Mouse (Mus musculus): ENCODE results near the gene Mmab. TPM values are rescaled to one million over a fixed set of nuclear protein-coding genes. Genes with fewer than 3 reads are reported as not detected.

Gene Mmab
- polyA plus RNA-seq, 1 experiment, result 28.3 TPM

GRCm38 (mm10) chr5:114465641-114466040, 21.8 kb upstream of the Mmab start:
- TF ChIP-seq POLR2A (IDR thresholded peaks at IDR 0.05; ENCODE audit: borderline replicate concordance, extremely low read depth, insufficient read depth, insufficient read length, poor library complexity, severe bottlenecking) (no peak), CTCF (IDR thresholded peaks at IDR 0.05; ENCODE audit: borderline replicate concordance, extremely low read depth, insufficient read depth, insufficient read length) (no peak)
- no peak for DNase-seq (ENCODE audit: low read depth)

DNA sequence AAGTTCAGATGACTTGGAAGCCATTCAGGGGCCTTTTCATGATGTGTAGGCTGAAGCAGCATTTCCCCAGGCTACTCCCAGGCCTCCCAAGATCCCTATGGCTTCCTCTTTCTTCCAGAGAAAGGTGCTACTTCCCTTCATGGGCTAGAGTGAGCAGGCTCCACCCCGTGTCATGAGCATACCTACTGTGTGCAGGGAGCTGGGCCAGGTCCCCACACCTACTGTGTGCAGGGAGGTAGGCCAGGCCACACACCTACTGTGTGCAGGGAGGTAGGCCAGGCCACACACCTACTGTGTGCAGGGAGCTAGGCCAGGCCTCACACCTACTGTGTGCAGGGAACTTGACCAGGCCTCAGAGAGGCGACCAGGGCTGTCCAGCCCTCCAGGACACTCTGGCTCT, 20.7 kb upstream of the Mmab start:
- no peak for TF ChIP-seq CTCF (IDR thresholded peaks at IDR 0.05; ENCODE audit: borderline replicate concordance, extremely low read depth, insufficient read depth, insufficient read length)
- TF ChIP-seq POLR2A (IDR thresholded peaks at IDR 0.05; ENCODE audit: borderline replicate concordance, extremely low read depth, insufficient read depth, insufficient read length, poor library complexity, severe bottlenecking), result no peak

GRCm38 (mm10) chr5:114462067-114463040, 18.5 kb upstream of the Mmab start:
- TF ChIP-seq CTCF (IDR thresholded peaks at IDR 0.05; ENCODE audit: borderline replicate concordance, extremely low read depth, insufficient read depth, insufficient read length), result no peak
- TF ChIP-seq POLR2A (IDR thresholded peaks at IDR 0.05; ENCODE audit: borderline replicate concordance, extremely low read depth, insufficient read depth, insufficient read length, poor library complexity, severe bottlenecking), result no peak
- DNase-seq (ENCODE audit: low read depth), result no peak

More for the DNA sequence above, 20.7 kb upstream of the Mmab start:
- no peak for DNase-seq (ENCODE audit: low read depth)

DNA sequence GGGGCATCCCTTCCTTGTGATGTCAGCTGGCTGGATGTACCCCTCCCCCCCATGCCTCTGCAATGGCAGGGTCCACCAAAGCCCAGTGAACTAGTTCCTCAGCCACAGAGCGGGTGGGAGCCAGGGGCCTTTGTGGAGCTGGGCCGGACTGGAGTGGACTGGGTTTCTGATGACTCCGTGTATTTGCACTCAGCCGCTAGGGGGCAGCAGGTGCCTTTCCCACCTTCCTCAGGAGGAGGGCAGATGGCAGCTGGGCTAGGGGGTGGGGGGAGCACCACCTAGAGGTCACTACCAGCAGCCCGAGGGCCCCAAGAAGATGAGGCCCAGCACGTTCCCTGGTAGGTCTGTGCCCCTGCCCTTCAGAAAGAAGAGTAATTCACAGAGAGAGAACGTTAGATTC, 17.4 kb upstream of the Mmab start:
- TF ChIP-seq CTCF (IDR thresholded peaks at IDR 0.05; ENCODE audit: borderline replicate concordance, extremely low read depth, insufficient read depth, insufficient read length) (peak; percentile 85), POLR2A (IDR thresholded peaks at IDR 0.05; ENCODE audit: borderline replicate concordance, extremely low read depth, insufficient read depth, insufficient read length, poor library complexity, severe bottlenecking) (no peak)
- DNase-seq (ENCODE audit: low read depth), result peak; percentile 78

DNA sequence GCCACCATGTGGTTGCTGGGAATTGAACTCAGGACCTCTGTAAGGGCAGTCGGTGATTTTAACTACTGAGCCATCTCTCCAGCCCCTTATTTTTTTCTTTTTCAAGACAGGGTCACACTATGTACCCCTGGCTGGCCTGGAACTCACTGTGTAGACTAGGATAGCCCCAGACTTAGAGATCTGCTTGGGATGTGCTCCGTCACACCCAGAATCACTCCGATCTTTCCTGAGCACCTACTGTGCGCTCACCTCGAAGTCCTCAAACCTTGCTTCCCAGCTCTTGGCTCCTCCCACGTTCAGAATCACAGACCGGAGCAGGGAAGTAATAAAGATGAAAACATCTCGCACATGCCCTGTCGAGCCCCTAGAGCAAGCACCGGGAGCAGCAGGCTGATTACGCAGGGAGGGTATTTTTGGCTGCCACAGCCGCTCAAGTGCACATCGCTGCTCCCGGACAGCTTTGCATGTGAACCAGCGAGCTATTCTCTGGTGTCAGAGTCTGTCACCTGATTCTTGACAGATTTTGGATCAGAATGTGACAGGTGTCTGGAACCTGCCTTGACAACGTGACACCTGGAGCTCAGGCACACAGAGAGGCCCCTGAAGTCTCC, 13.2 kb upstream of the Mmab start:
- DNase-seq (ENCODE audit: low read depth), result peak; percentile 17
- no peak for TF ChIP-seq CTCF (IDR thresholded peaks at IDR 0.05; ENCODE audit: borderline replicate concordance, extremely low read depth, insufficient read depth, insufficient read length)

- DNase-seq (ENCODE audit: low read depth), result peak; percentile 30
- TF ChIP-seq POLR2A (IDR thresholded peaks at IDR 0.05; ENCODE audit: borderline replicate concordance, extremely low read depth, insufficient read depth, insufficient read length, poor library complexity, severe bottlenecking), result no peak
- TF ChIP-seq CTCF (IDR thresholded peaks at IDR 0.05; ENCODE audit: borderline replicate concordance, extremely low read depth, insufficient read depth, insufficient read length), result no peak
These were observed 12.4 kb upstream of the Mmab start for GRCm38 (mm10) chr5:114456287-114456686.

DNA sequence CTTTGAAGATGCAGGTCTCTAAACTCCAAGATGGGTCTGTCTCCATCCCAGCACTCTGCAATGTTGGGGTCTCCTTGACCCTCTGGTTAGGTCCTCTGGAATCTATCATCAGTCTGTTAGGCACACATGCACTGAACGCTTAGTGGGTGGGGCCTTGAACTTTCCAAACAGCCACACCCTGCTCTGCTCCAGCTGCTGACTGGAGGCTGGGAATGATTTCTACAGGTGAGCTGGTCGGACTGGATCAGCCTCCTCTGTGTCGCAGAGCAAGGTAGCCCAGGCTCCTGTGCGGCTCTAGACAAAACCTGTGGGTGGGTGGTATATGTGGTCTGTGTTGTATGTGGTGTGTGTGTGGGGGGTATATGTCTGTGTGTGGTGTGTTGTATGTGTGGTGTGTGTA, 5.2 kb upstream of the Mmab start:
- TF ChIP-seq CTCF (IDR thresholded peaks at IDR 0.05; ENCODE audit: borderline replicate concordance, extremely low read depth, insufficient read depth, insufficient read length), result no peak
- no peak for TF ChIP-seq POLR2A (IDR thresholded peaks at IDR 0.05; ENCODE audit: borderline replicate concordance, extremely low read depth, insufficient read depth, insufficient read length, poor library complexity, severe bottlenecking)
- no peak for DNase-seq (ENCODE audit: low read depth)

DNA sequence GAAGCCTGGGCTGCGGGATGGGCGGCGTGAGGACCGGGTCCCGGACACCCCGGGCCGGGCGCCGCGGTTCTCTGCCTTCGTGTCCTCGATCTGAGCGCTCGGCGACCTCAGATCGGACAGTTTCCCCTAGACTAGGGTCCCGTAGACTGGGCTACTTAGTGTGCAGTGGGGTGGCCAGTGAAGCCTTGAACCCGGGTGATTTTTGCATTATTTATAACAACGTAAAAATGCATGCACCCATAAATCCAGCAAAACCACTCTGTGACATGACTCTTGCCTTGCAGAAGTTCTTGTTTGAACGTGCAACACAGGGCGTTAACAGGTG, 470 bp upstream of the Mmab start:
- TF ChIP-seq CTCF (IDR thresholded peaks at IDR 0.05; ENCODE audit: borderline replicate concordance, extremely low read depth, insufficient read depth, insufficient read length) (no peak), POLR2A (IDR thresholded peaks at IDR 0.05; ENCODE audit: borderline replicate concordance, extremely low read depth, insufficient read depth, insufficient read length, poor library complexity, severe bottlenecking) (no peak)
- no peak for DNase-seq (ENCODE audit: low read depth)

DNA sequence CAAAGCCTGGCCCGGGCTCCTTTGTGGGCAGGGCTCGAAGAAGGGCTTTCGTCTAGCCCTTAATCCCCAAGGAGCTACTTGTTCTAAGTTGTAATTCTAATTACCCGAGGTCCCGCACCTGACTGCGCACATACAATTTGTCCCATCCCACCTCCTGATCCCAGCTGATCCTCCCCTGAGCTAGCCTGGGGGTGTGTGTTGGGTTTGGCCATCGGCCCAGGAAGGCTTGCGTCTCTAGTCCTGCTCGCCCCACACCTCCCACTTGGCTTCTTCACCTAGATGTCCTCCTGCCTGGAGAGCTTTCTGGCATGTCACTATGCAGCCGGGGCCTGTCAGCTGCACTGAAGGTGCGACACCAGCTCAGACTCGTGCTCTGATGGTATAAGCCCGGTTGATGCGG, 8.3 kb downstream of the Mmab start:
- TF ChIP-seq POLR2A (IDR thresholded peaks at IDR 0.05; ENCODE audit: borderline replicate concordance, extremely low read depth, insufficient read depth, insufficient read length, poor library complexity, severe bottlenecking), result no peak
- no peak for TF ChIP-seq CTCF (IDR thresholded peaks at IDR 0.05; ENCODE audit: borderline replicate concordance, extremely low read depth, insufficient read depth, insufficient read length)
- DNase-seq (ENCODE audit: low read depth), result no peak

DNA sequence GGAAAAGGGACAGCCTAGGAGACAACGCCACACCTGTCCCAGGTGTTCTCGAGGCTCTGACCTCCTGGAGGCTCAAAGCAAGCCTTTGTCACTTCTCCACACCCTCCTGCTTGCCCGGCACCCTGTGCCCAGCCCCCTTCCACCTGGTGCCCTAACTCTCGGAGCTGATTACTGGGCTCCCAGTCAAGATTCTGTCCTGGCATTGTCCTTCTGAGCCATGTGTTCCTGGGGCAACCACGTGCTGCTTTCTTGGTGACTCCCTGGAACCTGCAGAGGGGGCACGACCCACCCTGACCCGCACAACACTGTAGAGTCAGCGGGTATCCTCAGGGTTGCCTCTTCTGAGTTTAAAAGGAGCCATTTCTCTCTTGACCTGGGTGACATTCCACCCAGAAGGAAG, 9.5 kb downstream of the Mmab start:
- DNase-seq (ENCODE audit: low read depth), result no peak
- TF ChIP-seq POLR2A (IDR thresholded peaks at IDR 0.05; ENCODE audit: borderline replicate concordance, extremely low read depth, insufficient read depth, insufficient read length, poor library complexity, severe bottlenecking) (no peak), CTCF (IDR thresholded peaks at IDR 0.05; ENCODE audit: borderline replicate concordance, extremely low read depth, insufficient read depth, insufficient read length) (no peak)

DNA sequence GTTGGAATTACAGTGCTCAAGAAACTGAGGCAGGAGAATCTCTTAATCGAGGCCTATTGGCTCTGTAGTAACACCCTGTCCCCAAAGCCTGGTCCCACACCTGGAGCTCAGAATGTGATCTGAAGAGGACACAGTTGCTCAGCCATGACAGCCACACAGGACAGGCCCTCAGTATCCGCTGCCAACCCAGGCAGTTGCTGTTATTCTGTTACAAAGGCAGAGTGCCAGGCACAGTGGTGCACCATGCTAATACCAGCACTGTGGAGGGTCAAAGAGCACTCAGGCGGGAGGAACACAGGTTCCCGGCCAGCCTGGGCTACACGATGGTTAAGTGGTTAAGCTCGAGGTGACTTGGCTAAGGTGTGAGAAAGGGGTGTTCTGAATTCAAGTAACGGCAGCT, 14.1 kb downstream of the Mmab start:
- no peak for TF ChIP-seq POLR2A (IDR thresholded peaks at IDR 0.05; ENCODE audit: borderline replicate concordance, extremely low read depth, insufficient read depth, insufficient read length, poor library complexity, severe bottlenecking)
- no peak for TF ChIP-seq CTCF (IDR thresholded peaks at IDR 0.05; ENCODE audit: borderline replicate concordance, extremely low read depth, insufficient read depth, insufficient read length)
- no peak for DNase-seq (ENCODE audit: low read depth)

DNA sequence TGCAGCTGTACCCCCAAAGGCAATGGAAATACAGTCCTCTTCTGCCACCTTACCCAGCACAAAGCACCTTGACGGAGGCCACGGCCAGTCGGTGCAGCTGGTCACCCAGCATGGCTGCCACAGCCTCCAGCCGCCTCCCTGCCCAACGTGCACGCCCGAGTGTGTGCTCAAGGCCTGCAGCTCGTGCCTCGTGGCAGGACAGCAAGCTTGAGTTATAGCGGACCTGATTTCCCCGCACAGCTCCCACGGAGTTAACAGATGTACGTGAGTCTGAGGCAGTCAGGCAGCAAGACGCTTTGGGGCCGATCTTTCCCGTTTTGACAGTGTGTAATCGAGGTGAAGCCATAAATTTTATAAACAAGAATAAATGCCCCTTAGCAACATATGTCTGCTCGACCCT, 15.2 kb downstream of the Mmab start:
- no peak for DNase-seq (ENCODE audit: low read depth)
- TF ChIP-seq CTCF (IDR thresholded peaks at IDR 0.05; ENCODE audit: borderline replicate concordance, extremely low read depth, insufficient read depth, insufficient read length) (no peak), POLR2A (IDR thresholded peaks at IDR 0.05; ENCODE audit: borderline replicate concordance, extremely low read depth, insufficient read depth, insufficient read length, poor library complexity, severe bottlenecking) (no peak)

All from brain, embryonic 14.5 days (tissue).